Mouse (Mus musculus) heart, adult 2 months (tissue): Measurements from ENCODE around the gene Sctr. TPM values are rescaled to one million over a fixed set of nuclear protein-coding genes. Genes with fewer than 3 reads are reported as not detected.

ENCODE experiments used
- DNase-seq, 2 experiments: peaks; one replicate each; pipeline ENCODE4 v3.0.0; 2021
- H3K27ac ChIP-seq: fragments of 200-600 bp; 2 replicates; pipeline ENCODE4 v1.8.1; 2022
- H3K27me3 ChIP-seq: fragments of 200-500 bp; 2 replicates; pipeline ENCODE4 v1.6.1; 2012; ENCODE audit warnings: mild to moderate bottlenecking, low read length, inconsistent platforms, mixed read lengths; ENCODE audit not compliant: control insufficient read depth, insufficient read depth
- H3K36me3 ChIP-seq: fragments of 200-500 bp; 2 replicates; pipeline ENCODE4 v1.6.1; 2012; ENCODE audit warnings: low read length, inconsistent platforms; ENCODE audit not compliant: control insufficient read depth, insufficient read depth
- H3K4me1 ChIP-seq: fragments of 200-500 bp; 2 replicates; pipeline ENCODE4 v1.6.1; 2011; ENCODE audit warnings: low read length; ENCODE audit not compliant: control insufficient read depth, insufficient read depth
- H3K4me3 ChIP-seq: fragments of 200-600 bp; 2 replicates; pipeline ENCODE4 v1.8.1; 2022
- H3K79me2 ChIP-seq: fragments of 200-500 bp; replicated peaks from 2 replicates; pipeline ENCODE4 v1.6.1; 2012; ENCODE audit warnings: mild to moderate bottlenecking, inconsistent platforms, low read length, moderate library complexity, mixed read lengths; ENCODE audit not compliant: control insufficient read depth, insufficient read depth
- H3K9ac ChIP-seq: fragments of 200-500 bp; 2 replicates; pipeline ENCODE4 v1.6.1; 2012; ENCODE audit warnings: low read depth, mild to moderate bottlenecking, control low read depth, inconsistent platforms, low read length, mixed read lengths
- CTCF ChIP-seq: fragments of 200-600 bp; IDR thresholded peaks from 2 replicates; pipeline ENCODE4 v1.8.1; 2022; ENCODE audit warnings: antibody characterized with exemption, mild to moderate bottlenecking, moderate library complexity
- EP300 ChIP-seq: fragments of 200-500 bp; IDR thresholded peaks from 2 replicates; pipeline ENCODE4 v1.6.1; 2011; ENCODE audit warnings: low read depth, low read length, control low read depth; ENCODE audit not compliant: insufficient read depth
- POLR2A ChIP-seq: fragments of 200-500 bp; IDR thresholded peaks from 2 replicates; pipeline ENCODE4 v1.6.1; 2011; ENCODE audit warnings: mild to moderate bottlenecking, low read depth, low read length, control low read depth; ENCODE audit not compliant: insufficient read depth
- WGBS: fragments of 180-500 bp; shearing (Covaris S2); methylation state at CpG from one replicate; pipeline ENCODE4 v1.1.7; 2018; 5-methylcytosine and 5-hydroxymethylcytosine counted together
- intact Hi-C: fragments of 180-260 bp; cut with DNase I; formaldehyde crosslinking; loops from one replicate; pipeline ENCODE4 v1.15.1; 2025
- polyA plus RNA-seq: library from polyadenylated mRNA; depleted of rRNA; stranded (reverse); fragments of >200 nt; gene quantifications from 2 replicates; pipeline ENCODE4 v1.2.3, GENCODE M21; 2012
- total RNA-seq, 2 experiments: library from RNA; stranded (reverse); gene quantifications; 2 replicates each; pipeline ENCODE4 v1.2.3; 2021

The Sctr gene
- total and polyA plus RNA-seq, 3 experiments: 0.16 to 0.84 TPM; not detected in 1

GRCm38 (mm10) chr1:120057674-120058430 is 51.2 kb downstream of the Sctr start:
- no peaks in the 10 kb centered on the region; the same call in 1 of the 2 replicates for H3K4me1 ChIP-seq
- no peak overlapping the region for H3K9ac ChIP-seq
- no peak for DNase-seq
- H3K4me3 ChIP-seq: no peak overlapping the region
- no peaks in the 10 kb centered on the region for H3K36me3 ChIP-seq
- H3K79me2 ChIP-seq: no peaks in the 10 kb centered on the region
- H3K27me3 ChIP-seq: no peaks in the 10 kb centered on the region
- no peak overlapping the region for H3K27ac ChIP-seq
- intact Hi-C loops: no loop called here
- WGBS: 74% methylated on average over 8 of the region's 8 CpGs
- TF ChIP-seq EP300 (no peak), CTCF (no peak), POLR2A (no peak)

DNA sequence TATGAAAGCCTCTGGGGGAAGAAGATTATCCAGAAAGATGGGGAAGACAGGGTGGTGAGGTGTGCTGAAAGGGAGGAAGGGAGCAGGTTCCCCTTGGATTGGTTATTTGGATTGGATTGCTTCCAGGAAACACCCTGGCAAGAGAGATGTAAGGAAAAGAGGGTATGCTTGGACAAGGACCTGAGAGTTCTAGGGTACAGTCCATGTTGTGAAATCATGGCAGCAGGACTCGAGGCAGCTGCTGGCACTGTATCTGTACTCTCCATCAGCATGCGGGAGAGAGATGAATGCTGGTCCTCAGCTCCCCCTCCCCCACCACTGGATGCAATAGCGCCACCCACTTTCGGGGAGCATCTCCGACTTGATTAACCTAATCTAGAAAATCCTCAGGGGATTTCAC is 54.0 kb downstream of the Sctr start:
- Histone ChIP-seq H3K27ac (no peak overlapping the region), H3K27me3 (no peaks in the 10 kb centered on the region), H3K4me3 (no peak overlapping the region), H3K36me3 (no peaks in the 10 kb centered on the region), H3K4me1 (no peaks in the 10 kb centered on the region; the same call in 1 of the 2 replicates), H3K79me2 (no peaks in the 10 kb centered on the region), H3K9ac (no peak overlapping the region)
- intact Hi-C loops: no loop called here
- no peak for TF ChIP-seq CTCF
- TF ChIP-seq EP300: no peak
- TF ChIP-seq POLR2A: no peak
- 69% methylated on average over 5 of the region's 5 CpGs for WGBS
- DNase-seq: no peak

- DNase-seq: no peak
- Histone ChIP-seq H3K36me3 (no peaks in the 10 kb centered on the region), H3K27me3 (no peaks in the 10 kb centered on the region), H3K79me2 (no peaks in the 10 kb centered on the region), H3K4me1 (no peaks in the 10 kb centered on the region), H3K27ac (no peak overlapping the region), H3K9ac (no peak overlapping the region), H3K4me3 (no peak overlapping the region)
- intact Hi-C loops: no loop called here
- no peak for TF ChIP-seq CTCF
- TF ChIP-seq EP300: no peak
- TF ChIP-seq POLR2A: no peak
- WGBS: 89% methylated on average over 7 of the region's 7 CpGs
Measured at GRCm38 (mm10) chr1:120062231-120062630, 55.5 kb downstream of the Sctr start.

DNA sequence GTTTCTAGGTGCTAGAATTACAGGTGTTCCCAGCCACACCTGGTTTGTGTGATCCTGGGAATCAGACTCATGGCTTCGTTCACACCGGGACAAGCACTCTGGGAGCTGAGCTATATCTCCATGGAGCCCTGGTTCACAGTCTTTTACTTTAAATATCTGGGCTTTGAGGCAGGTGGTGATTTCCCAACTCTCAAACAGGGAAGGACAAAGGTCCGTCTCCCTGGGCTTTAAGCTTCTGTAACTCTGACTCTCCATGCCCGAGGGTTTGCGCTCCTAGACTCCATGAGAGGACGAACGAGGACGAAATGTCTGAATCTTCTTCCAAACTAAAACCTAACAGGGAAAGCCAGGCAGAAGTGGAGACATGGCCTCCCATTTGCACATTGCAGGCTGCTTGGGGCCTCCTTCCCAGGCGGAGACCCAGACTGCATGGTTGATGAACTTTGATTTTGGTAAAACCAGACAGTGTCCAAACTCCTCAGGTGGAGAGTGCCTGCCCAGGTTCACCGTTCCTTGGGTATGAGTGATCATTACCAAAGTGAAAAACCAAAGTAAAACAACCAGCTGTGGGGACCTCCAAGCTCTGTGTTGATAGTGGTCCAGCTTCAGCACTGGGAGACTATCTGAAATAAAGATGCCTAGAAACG is 57.5 kb downstream of the Sctr start:
- Histone ChIP-seq H3K9ac (no peak overlapping the region), H3K27me3 (no peaks in the 10 kb centered on the region), H3K4me1 (no peaks in the 10 kb centered on the region), H3K27ac (no peak overlapping the region), H3K4me3 (no peak overlapping the region), H3K79me2 (no peaks in the 10 kb centered on the region), H3K36me3 (no peaks in the 10 kb centered on the region)
- no peak for DNase-seq
- TF ChIP-seq EP300 (no peak), CTCF (no peak), POLR2A (no peak)
- intact Hi-C loops: no loop called here
- WGBS: 90% methylated on average over 11 of the region's 11 CpGs

DNA sequence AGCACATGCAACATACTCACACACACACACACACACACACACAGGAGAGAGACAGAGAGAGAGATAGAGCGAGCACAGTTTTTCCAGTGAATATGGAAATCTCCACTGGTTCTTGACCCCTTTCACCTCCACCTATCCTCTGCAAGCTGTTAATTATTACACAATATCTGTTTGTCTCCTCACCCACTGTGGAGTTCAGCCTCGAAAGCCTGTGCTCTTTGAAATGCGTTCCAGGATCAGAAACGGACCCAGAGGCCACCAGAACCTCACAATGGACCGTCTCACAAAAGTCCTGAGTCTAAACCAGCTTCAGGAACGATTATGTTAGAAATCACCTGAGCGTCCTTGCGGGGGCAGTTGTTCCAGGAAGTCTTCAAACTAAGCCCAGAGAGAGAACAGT is 59.5 kb downstream of the Sctr start:
- no peaks in the 10 kb centered on the region for H3K36me3 ChIP-seq
- WGBS: 87% methylated on average over 8 of the region's 8 CpGs
- no peak overlapping the region for H3K4me3 ChIP-seq
- no peaks in the 10 kb centered on the region for H3K79me2 ChIP-seq
- intact Hi-C loops: no loop called here
- TF ChIP-seq POLR2A (no peak), CTCF (no peak)
- no peak overlapping the region for H3K27ac ChIP-seq
- no peaks in the 10 kb centered on the region for H3K4me1 ChIP-seq
- DNase-seq: no peak
- no peak overlapping the region for H3K9ac ChIP-seq
- H3K27me3 ChIP-seq: no peaks in the 10 kb centered on the region

DNA sequence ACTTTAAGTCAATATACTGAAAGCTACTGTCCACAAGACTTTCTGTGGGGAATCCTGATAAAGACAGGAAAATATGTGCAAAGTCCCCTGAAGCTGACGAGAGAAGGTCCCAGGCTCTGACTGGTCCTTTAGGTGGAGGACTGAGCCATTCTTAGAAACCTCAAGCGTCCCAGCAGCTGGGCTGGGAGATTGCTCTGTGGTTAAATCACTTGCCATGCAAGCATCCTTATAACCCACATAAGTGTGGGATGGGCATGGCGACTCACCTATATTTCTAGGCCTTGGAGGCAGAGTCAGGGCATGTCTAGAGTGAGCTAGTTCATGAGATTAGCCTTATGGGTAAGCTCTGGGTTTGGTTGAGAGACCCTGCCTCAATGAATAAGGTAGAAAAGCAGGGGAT is 59.9 kb downstream of the Sctr start:
- Histone ChIP-seq H3K27me3 (no peaks in the 10 kb centered on the region), H3K9ac (no peak overlapping the region), H3K4me1 (no peaks in the 10 kb centered on the region), H3K79me2 (no peaks in the 10 kb centered on the region), H3K36me3 (no peaks in the 10 kb centered on the region), H3K4me3 (no peak overlapping the region), H3K27ac (no peak overlapping the region)
- WGBS: 78% methylated on average over 3 of the region's 3 CpGs
- DNase-seq: no peak
- intact Hi-C loops: no loop called here
- TF ChIP-seq CTCF (no peak), POLR2A (no peak)
